Mouse (Mus musculus) ES-E14 (cell line): ENCODE measurements at regions not wholly inside any gene's neighbourhood (a gene's known extent, or its start where the extent isn't known, plus 50 kb on each side); places are given as distances from the start of the nearest gene placed in this dataset.

Source experiments
- HCFC1 ChIP-seq: IDR thresholded peaks from 2 replicates; pipeline ENCODE4 v1.6.1; 2012; ENCODE audit warnings: low read length, inconsistent platforms, borderline replicate concordance; ENCODE audit not compliant: insufficient read depth
- ZNF384 ChIP-seq: IDR thresholded peaks from 2 replicates; pipeline ENCODE4 v1.6.1; 2012; ENCODE audit warnings: low read depth, low read length, inconsistent platforms

DNA sequence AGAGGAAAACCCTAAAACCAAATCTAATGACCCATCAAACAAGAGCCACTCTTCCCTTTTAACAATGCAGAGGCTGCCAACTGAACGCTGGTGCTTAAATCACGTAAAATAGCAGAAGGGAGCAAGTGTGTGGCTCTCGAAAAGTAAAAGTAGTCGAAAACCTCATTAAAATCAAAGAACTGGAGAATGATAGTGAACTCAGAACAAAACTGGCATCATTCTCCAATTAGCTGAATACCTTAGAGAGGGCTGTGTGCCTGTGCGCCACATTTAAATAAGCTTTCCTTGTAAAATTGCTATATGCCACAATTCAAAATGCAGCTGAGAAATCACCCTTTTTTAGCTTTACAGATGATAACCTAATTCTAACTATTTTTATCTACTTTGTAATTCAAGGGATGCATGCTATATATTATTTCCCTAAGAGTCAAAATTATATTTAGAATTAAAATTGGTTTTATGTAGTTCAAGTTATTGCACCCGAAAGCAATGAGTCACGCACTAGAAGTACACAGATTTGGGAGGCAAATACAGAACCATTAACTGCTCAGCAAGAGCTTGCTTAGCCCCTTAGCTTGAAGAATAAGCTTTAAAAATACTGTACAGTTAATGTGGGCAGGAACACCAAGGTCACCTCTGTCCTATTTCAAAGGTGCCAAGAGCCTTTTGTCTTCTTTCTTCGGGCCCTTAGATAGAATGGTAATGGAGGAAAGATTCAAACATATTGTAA, 327.4 kb upstream of the Cited2 start:
- TF ChIP-seq HCFC1 (no peak), ZNF384 (no peak)
